Mouse (Mus musculus) left cerebral cortex, adult 9 months (tissue): ENCODE results near the gene Arhgap45.
"Not testable (repeated sequence)": the region's sequence is repeated elsewhere in the genome, so short reads cannot be mapped to it uniquely, and the experiment has no call there.

ENCODE experiments used
- DNase-seq, 2 experiments: peaks; one replicate each; pipeline ENCODE4 v3.0.0; 2022; ENCODE audit warnings: low spot score in 2 of 2

The Arhgap45 gene

DNA sequence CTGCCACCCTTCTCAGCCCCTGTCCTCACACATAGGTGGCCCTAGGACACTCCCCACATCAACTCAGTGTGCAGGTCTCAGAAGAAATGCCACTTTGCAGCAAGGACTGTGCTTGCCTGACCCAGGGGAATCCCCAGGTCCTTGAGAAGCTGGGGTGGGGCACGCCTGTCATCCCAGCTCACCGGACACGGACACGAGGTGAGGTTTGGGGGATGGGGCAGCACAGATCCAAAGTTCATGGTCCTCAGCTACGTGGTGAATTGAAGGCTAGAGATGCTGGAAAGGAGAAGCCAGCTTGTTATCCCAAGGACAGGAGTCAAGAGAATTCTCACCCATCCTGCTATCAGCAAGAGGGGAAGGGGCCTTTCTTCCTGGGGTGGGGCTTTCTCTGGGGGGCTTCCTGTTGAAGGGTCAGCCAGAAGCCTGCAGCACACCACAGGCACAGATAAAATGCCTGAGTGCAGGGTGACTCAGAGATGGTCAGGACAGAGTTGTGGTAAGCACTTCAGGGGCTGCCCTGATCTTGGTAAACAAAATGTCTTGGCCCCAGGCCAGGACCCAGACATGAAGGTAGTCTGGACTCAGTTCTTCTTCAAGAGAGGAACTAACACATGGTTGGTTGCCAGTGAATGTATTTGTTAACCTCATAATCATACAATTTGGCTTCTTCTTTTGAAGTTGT is 16.5 kb downstream of the Arhgap45 start:
- no peak for DNase-seq

GRCm38 (mm10) chr10:80033511-80034391 is 17.3 kb downstream of the Arhgap45 start:
- DNase-seq: no peak

GRCm38 (mm10) chr10:80035148-80035547 is 18.7 kb downstream of the Arhgap45 start:
- no peak for DNase-seq

GRCm38 (mm10) chr10:80035686-80036085 is 19.2 kb downstream of the Arhgap45 start:
- no peak for DNase-seq

GRCm38 (mm10) chr10:80036832-80037231 is 20.4 kb downstream of the Arhgap45 start:
- DNase-seq: no peak

GRCm38 (mm10) chr10:80039559-80039979 is 23.1 kb downstream of the Arhgap45 start, which contains the start of gene Polr2e:
Polr2e (minus strand) TSS chr10:80039795.
- peak; percentile 98 to 99 for DNase-seq

DNA sequence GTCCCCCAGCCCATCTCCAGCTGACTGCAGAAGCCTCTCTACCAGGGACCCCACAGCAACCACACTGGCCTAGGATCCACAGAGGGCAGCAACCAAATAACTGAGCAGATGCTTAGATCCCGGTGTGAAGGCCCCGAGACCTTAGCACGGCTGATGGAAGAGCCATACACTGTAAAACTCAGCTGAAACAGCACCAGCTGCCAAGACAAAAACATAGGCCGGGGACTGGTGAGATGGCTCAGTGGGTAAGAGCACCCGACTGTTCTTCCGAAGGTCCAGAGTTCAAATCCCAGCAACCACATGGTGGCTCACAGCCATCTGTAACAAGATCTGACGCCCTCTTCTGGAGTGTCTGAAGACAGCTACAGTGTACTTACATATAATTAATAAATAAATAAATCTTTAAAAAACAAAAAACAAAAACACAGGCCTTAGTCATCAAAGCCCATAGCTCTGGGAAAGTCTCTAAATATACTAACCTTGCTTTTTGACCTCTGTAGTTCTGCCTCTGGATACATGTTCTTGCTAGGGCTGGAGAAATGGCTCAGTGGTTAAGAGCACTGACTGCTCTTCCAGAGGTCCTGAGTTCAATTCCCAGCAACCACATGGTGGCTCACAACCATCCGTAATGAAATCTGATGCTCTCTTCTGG is 25.1 kb downstream of the Arhgap45 start:
- not testable (repeated sequence) for DNase-seq

DNA sequence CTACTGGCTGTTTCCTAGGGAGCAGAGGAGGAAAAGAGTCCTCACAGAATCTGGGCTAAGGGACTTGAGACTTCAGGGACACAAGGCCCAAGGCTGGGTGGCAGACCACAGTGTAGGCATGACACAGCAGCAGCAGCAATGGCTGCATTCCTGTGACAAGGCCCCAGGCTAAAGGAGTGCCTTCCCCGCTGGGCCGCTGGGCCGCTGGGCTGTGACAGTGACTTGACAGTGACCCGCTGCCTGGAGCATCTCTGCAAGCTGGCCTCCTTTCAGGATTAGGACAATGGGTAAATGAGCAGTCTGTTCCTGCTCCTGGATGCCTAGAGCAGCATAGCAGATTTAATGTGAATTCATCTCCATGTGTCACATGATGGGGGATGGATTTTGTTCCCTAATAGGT is 27.6 kb downstream of the Arhgap45 start:
- no peak for DNase-seq

- not testable (repeated sequence) for DNase-seq
These were observed 28.9 kb downstream of the Arhgap45 start for GRCm38 (mm10) chr10:80045364-80045763.

DNA sequence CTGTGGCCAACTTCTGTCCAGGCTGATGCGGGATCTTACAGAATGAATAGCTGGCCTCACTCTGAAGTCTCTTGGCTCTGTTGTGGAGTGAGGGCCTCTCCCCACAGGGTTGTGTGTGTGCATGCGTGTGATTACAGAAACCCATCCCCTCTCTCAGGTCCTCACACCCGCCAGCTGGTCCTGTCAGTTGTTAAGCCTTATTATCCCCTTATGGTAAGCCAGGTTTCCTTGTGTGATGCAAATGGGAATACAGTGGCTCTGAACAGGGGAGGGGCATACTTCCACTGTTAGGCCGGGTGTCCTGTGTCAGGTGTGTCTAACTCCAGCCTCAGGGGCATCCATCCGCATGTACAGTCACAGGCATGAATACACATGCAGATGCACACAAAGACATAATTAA is 29.3 kb downstream of the Arhgap45 start:
- no peak for DNase-seq

DNA sequence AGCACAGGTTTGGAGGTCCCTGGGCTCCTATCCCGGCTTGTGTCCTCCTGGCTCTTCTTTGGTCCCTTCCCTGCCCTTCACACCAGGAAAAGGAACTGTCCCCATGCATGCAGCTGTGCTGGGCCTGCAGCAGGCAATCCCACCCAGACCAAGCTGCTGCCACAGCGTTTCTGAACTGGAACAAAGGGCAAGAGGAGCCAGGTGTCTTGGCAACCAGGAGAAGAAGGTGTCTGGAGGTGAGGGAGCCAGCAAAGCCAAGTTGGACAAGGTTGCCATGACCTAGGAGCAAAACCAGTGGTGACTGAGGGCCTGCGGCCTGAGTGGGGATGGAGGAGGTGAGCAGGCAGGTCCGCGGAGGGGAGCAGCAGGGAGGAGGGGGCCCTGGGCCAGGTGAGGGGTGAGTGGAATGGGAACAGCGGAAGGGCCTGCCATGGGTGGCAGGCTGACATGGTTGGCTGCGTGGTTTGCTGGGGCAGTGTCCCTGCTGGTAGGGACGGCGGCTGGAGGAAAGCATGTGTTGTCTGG is 30.6 kb downstream of the Arhgap45 start, which contains the start of gene Gpx4:
Gene Gpx4, plus strand, starts transcription at position 126 of the 525 bp plus-strand sequence.
- no peak for DNase-seq

DNA sequence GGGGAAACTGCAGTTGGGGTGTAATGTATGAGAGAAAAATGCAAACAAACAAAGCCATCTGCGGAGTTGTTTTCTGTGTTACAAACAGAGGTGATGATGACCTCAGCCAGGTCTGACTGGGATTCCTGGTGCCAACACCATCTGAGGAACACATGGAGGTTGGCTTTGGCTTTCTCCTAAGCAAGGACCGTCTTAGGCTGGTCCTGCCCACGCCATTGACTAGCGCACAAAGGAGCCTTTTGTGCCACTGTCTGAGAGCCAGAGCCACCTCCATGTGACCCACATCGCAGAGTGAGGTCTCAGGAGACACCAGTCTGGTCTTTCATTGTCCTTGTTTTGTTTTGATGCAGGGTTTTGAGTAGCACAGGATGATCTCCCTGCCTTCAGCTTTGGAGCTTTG is 31.9 kb downstream of the Arhgap45 start:
- no peak for DNase-seq

GRCm38 (mm10) chr10:80048834-80049233 is 32.4 kb downstream of the Arhgap45 start:
- no peak for DNase-seq

DNA sequence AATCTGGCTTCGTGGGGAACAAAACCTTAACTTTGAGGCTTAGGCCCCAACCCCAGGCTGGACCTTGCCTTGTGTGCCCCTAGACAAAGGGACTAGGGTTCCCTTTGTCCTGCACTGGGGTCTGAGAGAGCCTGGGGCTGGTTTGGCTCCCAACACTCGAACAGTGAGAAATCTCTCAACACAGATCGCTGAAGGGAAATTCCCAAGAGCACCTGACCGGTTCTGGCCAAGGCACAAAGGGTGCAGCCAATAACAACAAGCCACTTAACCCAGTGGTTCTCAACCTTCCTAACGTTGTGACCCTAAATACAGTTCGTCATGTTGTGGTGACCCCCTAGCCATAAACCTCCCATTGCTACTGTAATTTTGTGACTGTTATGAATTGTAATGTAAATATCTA is 33.8 kb downstream of the Arhgap45 start:
- DNase-seq: no peak

- no peak for DNase-seq
These were observed 34.6 kb downstream of the Arhgap45 start for GRCm38 (mm10) chr10:80050885-80051617.

- DNase-seq: no peak
These were observed 35.3 kb downstream of the Arhgap45 start for GRCm38 (mm10) chr10:80051618-80052373.

DNA sequence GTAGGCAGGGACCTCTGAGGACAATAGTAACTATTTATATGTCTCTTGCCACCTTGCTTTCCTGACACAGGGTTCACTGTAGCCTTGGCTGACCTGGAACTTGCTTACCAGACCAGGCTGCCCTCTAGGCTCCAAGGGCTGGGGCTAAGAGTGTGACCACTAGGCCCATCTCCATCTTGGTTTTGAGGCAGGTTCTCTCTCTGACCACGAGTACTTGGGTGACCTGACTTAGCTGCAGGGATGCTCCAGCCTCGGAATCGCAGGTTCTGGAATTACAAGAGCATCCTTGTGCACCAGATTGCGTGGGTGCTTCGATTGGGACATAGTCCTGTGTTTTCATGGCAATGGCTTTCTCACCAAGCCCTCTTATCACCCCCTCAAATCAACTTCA is 35.9 kb downstream of the Arhgap45 start:
- no peak for DNase-seq

GRCm38 (mm10) chr10:80053259-80053780 is 36.9 kb downstream of the Arhgap45 start:
- peak; percentile 99 to 100 for DNase-seq

GRCm38 (mm10) chr10:80053831-80054815 is 37.7 kb downstream of the Arhgap45 start:
- DNase-seq: peak in 1 of 2 experiments; percentile 60
